Mouse (Mus musculus): ENCODE data around the gene Prmt8. TPM values are rescaled to one million over a fixed set of nuclear protein-coding genes. Genes with fewer than 3 reads are reported as not detected.

Prmt8 gene
- not detected for total RNA-seq (2022)

- DNase-seq (ENCODE audit: low spot score in 2 of 2): no peak
These were observed at the start of gene Prmt8 for GRCm38 (mm10) chr6:127769275-127770156. TSS of gene Prmt8 (minus strand) at chr6:127769472.

- DNase-seq (ENCODE audit: low spot score in 2 of 2): no peak
These were observed 33.9 kb upstream of the Prmt8 start for GRCm38 (mm10) chr6:127803046-127803729.

DNA sequence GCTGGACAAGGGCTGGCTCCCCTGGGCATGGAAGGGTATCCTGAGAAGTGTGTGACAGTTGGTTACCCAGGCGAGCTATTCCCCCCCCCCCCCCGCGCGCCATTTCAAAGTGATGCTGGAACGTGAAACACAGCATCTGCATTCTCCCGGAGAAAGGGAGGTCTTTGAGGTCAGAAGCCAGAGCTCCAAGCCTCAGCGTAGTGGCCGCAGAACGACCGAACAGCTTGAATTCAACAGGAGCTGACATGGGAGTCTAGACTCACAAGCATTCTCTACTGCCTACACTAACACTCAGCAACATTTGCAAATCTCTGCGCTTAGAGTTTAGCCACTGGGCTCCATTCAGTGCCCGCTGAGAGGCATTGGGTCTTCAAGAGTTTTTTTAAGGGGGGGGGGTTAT lies 32.9 kb upstream of the Prmt8 start:
- DNase-seq (ENCODE audit: low spot score in 2 of 2): no peak

- DNase-seq (ENCODE audit: low spot score in 2 of 2): no peak
These were observed 20.8 kb upstream of the Prmt8 start for GRCm38 (mm10) chr6:127790023-127790422.

GRCm38 (mm10) chr6:127770806-127771205 lies 1.5 kb upstream of the Prmt8 start:
- DNase-seq (ENCODE audit: low spot score in 2 of 2): no peak

DNA sequence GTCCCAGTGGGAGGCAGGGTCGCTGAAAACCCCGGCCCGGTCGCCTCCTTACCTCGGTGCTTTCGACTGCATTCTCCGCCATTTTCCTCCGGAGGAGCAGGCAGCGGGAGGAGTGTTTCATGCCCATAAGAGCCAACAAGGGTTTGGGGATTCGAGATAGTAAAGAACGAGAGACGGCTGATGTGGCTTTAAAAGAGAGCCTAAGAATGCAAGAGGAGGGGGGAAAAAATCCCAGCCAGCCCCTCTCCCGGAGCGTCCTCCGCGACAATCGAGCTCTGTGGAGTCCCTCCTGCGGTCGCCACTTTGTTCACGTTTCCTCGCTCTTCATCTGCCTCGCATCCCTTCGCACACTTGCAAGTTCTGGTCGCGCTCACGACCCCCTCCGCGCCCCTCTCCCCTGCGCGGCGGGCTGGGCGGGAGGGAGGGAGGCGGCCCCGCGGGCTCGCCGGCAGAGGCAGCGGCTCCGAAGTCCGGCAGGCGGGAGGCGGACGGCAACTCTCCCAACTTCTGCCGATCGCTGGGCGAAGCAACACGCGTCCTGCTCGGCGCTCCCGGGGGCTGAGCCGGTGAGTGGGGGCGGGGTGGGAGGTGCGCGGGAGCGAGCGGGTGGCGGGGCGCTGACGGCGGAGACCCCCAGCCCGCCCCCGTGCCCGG lies 524 bp downstream of the Prmt8 start:
- no peak for DNase-seq (ENCODE audit: low spot score in 2 of 2)

- DNase-seq (ENCODE audit: low spot score in 2 of 2): peak in 1 of 2 experiments; percentile 7
These were observed 1.4 kb downstream of the Prmt8 start for GRCm38 (mm10) chr6:127767706-127768493.

DNA sequence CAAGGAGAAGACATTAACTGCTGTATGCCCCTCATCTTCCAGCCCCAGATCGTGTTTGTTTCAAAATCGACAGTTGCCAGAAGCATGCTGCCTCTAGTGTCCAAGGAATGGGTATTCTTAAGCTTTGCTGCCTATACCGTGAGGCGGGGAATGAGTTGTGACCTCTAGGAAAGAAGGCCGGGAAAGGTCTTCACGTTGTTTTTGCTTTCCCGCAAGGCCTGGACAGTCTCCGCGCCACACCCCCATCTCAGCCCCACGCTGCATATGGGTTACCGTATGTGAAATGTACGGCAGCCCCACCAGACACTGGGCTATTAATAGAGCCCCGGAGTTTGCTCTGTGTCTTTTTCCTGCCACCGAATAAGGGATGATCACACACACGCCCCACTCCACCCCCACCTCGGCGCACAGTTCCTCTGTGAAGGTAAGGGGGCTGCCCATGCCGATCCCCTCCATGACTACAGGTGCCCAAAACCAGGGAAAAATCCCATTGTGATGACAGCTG lies 2.0 kb downstream of the Prmt8 start:
- DNase-seq (ENCODE audit: low spot score in 2 of 2): no peak

- no peak for DNase-seq (ENCODE audit: low spot score in 2 of 2)
These were observed 2.6 kb downstream of the Prmt8 start for GRCm38 (mm10) chr6:127766641-127767200.

DNA sequence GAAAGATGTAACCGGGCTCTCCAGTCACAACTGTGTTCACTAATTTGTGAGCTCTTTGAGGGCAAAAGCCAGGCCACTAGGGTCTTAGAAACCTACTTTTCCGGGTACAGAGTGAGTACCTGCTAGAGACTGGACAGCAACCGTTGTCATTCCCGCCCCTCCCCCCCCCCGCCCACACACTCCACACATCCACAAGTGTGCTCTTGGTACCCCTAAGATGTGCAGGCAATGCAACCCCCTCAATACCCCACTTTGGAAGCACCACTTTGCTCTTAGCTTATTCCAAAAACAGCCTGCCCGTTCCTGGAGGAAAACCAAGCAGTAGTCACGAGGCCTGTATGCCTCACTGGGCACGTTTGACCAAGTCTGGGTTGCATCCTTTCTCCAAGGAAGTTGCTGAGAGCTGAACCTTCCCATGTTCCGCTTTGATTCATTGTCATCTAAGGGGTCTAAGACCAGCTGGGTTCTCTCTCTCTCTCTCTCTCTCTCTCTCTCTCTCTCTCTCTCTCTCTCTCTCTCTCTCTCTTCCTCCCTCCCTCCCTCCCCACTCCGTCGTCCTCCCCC lies 3.1 kb downstream of the Prmt8 start:
- no peak for DNase-seq (ENCODE audit: low spot score in 2 of 2)

- no peak for DNase-seq (ENCODE audit: low spot score in 2 of 2)
These were observed 3.7 kb downstream of the Prmt8 start for GRCm38 (mm10) chr6:127765573-127765972.

DNA sequence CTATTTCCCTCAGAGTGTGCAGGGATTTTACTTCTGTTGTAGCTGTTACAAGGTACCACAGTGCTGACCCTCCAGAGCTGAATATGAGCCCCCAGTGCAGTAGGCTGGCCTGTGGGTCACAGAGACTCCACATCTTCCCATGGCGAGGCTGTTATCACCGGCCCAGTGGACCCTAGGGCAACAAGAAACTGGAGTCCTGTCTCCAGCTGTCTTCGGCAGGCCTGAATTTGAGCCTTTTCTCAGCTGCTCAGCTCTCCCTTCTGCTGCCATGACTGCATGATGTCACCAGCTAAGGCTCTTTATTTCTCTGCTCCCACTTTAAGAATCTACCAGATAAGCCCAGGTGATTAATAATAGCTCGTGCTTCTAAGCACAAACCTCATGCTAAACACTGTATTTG lies 11.0 kb downstream of the Prmt8 start:
- no peak for DNase-seq (ENCODE audit: low spot score in 2 of 2)

GRCm38 (mm10) chr6:127757667-127758167 lies 11.6 kb downstream of the Prmt8 start:
- DNase-seq (ENCODE audit: low spot score in 2 of 2): no peak

DNA sequence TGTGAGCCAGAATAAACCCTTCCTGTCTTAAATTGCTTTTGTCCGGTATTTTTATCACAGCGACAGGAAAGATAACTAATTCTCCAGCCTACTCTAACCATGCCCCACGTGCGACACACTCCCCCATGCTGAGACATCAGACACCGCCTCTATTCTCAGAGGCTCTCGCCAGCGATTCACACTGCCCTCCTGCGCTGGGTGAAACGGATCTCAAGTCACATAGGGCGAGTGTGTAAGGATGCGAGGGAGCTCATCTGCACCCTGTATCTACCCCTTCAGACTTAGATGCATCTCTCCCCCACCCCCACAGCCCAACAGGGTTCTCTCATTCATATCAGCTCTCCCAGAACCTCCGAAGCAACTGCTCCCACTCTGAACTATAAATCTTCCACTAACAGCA lies 12.4 kb downstream of the Prmt8 start:
- no peak for DNase-seq (ENCODE audit: low spot score in 2 of 2)

- DNase-seq (ENCODE audit: low spot score in 2 of 2): no peak
These were observed 16.0 kb downstream of the Prmt8 start for GRCm38 (mm10) chr6:127753228-127753627.

DNA sequence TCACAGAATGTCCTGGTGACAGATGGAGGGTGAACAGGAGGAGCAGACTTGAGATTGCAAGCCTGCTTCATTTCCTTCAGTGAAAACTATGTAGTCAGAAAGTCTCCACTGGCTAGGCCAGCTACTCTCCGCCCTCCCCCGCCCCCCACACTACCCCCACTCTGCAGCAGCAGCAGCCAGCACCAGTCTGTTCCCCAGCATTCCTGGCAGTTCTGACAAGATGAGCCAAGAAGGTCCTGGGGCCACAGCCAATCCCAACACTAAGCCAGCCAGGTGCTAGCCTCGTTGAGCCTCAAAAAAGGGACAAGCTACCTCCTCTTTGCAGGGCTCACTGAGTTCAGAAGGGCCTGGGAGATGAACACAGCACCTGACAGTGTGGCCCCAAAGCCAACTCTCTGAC lies 16.6 kb downstream of the Prmt8 start:
- DNase-seq (ENCODE audit: low spot score in 2 of 2): no peak

DNA sequence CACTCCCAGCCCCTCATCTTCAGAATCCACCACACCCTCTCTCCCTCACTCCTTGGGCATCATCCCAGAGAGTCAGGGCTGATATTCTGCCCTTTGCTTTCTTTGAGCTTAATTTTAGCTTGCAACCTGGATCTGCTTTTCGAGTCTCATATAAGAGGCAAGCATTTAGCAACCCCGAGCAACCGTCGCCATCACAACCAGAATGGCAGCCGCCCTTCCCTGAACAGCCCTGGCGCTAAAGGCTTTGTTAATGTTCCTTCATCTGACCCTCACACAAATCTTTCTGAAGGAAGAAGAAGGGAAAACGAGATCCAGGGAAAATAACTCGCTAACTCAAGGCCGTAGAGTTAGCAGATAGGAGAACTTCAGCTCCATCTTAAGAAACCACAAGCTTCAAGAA lies 17.8 kb downstream of the Prmt8 start:
- DNase-seq (ENCODE audit: low spot score in 2 of 2): no peak

DNA sequence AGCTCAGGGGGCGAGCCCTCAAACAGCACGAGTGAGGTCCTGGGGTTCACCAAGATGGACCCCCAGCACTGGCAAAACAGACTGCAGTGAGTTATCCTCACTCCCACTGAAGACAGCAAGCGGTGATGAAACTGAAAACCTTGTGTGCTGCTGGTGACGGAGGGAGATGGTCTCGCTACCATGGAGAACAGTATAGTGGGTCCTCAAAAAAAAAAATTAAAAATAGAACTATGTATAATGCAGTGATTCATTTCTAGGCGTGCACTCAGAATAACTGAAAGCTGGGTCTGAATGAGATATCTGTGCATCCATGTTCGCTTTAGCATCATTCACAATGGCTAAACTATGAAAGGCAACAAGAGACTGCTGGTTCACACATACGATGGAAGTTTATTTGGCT lies 20.5 kb downstream of the Prmt8 start:
- no peak for DNase-seq (ENCODE audit: low spot score in 2 of 2)

- no peak for DNase-seq (ENCODE audit: low spot score in 2 of 2)
These were observed 27.0 kb downstream of the Prmt8 start for GRCm38 (mm10) chr6:127742290-127742689.

- DNase-seq (ENCODE audit: low spot score in 2 of 2): no peak
These were observed 28.1 kb downstream of the Prmt8 start for GRCm38 (mm10) chr6:127741162-127741561.

Data from gastrocnemius, adult 8-10 months (tissue).